Mouse (Mus musculus) midbrain, embryonic 10.5 days (tissue): ENCODE measurements around the gene Gm49395. TPM values are rescaled to one million over a fixed set of nuclear protein-coding genes. Genes with fewer than 3 reads are reported as not detected.

ENCODE experiments used
- DNase-seq: peaks from one replicate; pipeline ENCODE4 v3.0.0-alpha.2; 2017; ENCODE audit warnings: low spot score
- H3K27ac ChIP-seq: fragments of 300-500 bp; sonication (generic); replicated peaks from 2 replicates; pipeline ENCODE4 v1.5.1; 2016; ENCODE audit warnings: mild to moderate bottlenecking
- H3K27me3 ChIP-seq: fragments of 300-500 bp; sonication (generic); 2 replicates; pipeline ENCODE4 v1.6.1; 2016; ENCODE audit warnings: low read depth, mild to moderate bottlenecking; ENCODE audit not compliant: poor library complexity, severe bottlenecking
- H3K36me3 ChIP-seq: fragments of 300-500 bp; sonication (generic); 2 replicates; pipeline ENCODE4 v1.6.1; 2016; ENCODE audit warnings: mild to moderate bottlenecking, moderate library complexity
- H3K4me1 ChIP-seq: fragments of 300-500 bp; sonication (generic); 2 replicates; pipeline ENCODE4 v1.6.1; 2016
- H3K4me3 ChIP-seq: fragments of 300-500 bp; sonication (generic); 2 replicates; pipeline ENCODE4 v1.5.1; 2016; ENCODE audit warnings: mild to moderate bottlenecking, moderate library complexity
- H3K9me3 ChIP-seq: fragments of 300-500 bp; sonication (generic); replicated peaks from 2 replicates; pipeline ENCODE4 v1.6.1; 2016; ENCODE audit warnings: mild to moderate bottlenecking
- WGBS: fragments of 180-500 bp; shearing (Covaris S2); methylation state at CpG from one replicate; pipeline ENCODE4 v1.1.7; 2016; 5-methylcytosine and 5-hydroxymethylcytosine counted together
- polyA plus RNA-seq: library from polyadenylated mRNA; unstranded; fragments of >200 nt; fragmentation: Nextera tagmentation; extraction: Ambion mirVana; gene quantifications from 2 replicates; pipeline ENCODE4 v1.2.1, GENCODE M21; 2016

Gene Gm49395
- polyA plus RNA-seq, 1 experiment from 2014 or later: 2.2 TPM

- peaks cover 12% of the 10 kb centered on the region for H3K4me1 ChIP-seq
- 91% methylated on average over 2 of the region's 2 CpGs for WGBS
- no peak for DNase-seq
Observed at GRCm38 (mm10) chr13:115095392-115095791, 6.3 kb downstream of the Gm49395 start.

GRCm38 (mm10) chr13:115091511-115091910, 10.2 kb downstream of the Gm49395 start:
- WGBS: 72% methylated on average over 3 of the region's 3 CpGs

More at GRCm38 (mm10) chr13:115095392-115095791, 6.3 kb downstream of the Gm49395 start:
- Histone ChIP-seq H3K4me3 (no peak overlapping the region), H3K27me3 (peaks cover 18% of the 10 kb centered on the region), H3K9me3 (no peaks in the 10 kb centered on the region), H3K36me3 (no peaks in the 10 kb centered on the region), H3K27ac (no peak overlapping the region)

GRCm38 (mm10) chr13:115090977-115091445, 10.7 kb downstream of the Gm49395 start:
- WGBS: 52% methylated on average over 9 of the region's 9 CpGs
- H3K36me3 ChIP-seq: peaks cover 31% of the 10 kb centered on the region
- peak; percentile 26 for DNase-seq
- peak overlapping the region; percentile 80 for H3K4me3 ChIP-seq
- H3K4me1 ChIP-seq: peaks cover 25% of the 10 kb centered on the region
- H3K27me3 ChIP-seq: no peaks in the 10 kb centered on the region
- H3K9me3 ChIP-seq: peaks cover 2% of the 10 kb centered on the region; the same call in 1 of the 2 replicates
- H3K27ac ChIP-seq: peak overlapping the region; percentile 93

More at GRCm38 (mm10) chr13:115091511-115091910, 10.2 kb downstream of the Gm49395 start:
- no peak for DNase-seq
- Histone ChIP-seq H3K4me3 (no peak overlapping the region), H3K36me3 (peaks cover 26% of the 10 kb centered on the region), H3K27me3 (no peaks in the 10 kb centered on the region), H3K9me3 (peaks cover 2% of the 10 kb centered on the region; the same call in 1 of the 2 replicates), H3K27ac (no peak overlapping the region), H3K4me1 (peaks cover 25% of the 10 kb centered on the region)

- H3K27me3 ChIP-seq: no peaks in the 10 kb centered on the region
- WGBS: under 1% methylated on average over 60 of the region's 60 CpGs
- DNase-seq: peak; percentile 91
- H3K27ac ChIP-seq: peak within 1 kb of the TSS; percentile 93
- peaks cover 2% of the 10 kb centered on the region; the same call in 1 of the 2 replicates for H3K9me3 ChIP-seq
- H3K4me1 ChIP-seq: peaks cover 25% of the 10 kb centered on the region
- peak within 1 kb of the TSS; percentile 80 for H3K4me3 ChIP-seq
- H3K36me3 ChIP-seq: peaks cover 38% of the 10 kb centered on the region
Observed at GRCm38 (mm10) chr13:115090069-115090976, 11.4 kb downstream of the Gm49395 start, which contains the start of gene Pelo. TSS of gene Pelo (minus strand) at chr13:115090186.

GRCm38 (mm10) chr13:115089395-115090025, 12.2 kb downstream of the Gm49395 start:
- WGBS: 12% methylated on average over 33 of the region's 35 CpGs
- peak overlapping the region; percentile 93 for H3K27ac ChIP-seq

GRCm38 (mm10) chr13:115089020-115089394, 12.7 kb downstream of the Gm49395 start:
- Histone ChIP-seq H3K4me3 (peak overlapping the region; percentile 80), H3K27ac (peak overlapping the region; percentile 93), H3K27me3 (no peaks in the 10 kb centered on the region), H3K9me3 (peaks cover 2% of the 10 kb centered on the region; the same call in 1 of the 2 replicates), H3K36me3 (peaks cover 38% of the 10 kb centered on the region), H3K4me1 (peaks cover 25% of the 10 kb centered on the region)
- no peak for DNase-seq
- 70% methylated on average over 11 of the region's 11 CpGs for WGBS

More at GRCm38 (mm10) chr13:115089395-115090025, 12.2 kb downstream of the Gm49395 start:
- H3K4me3 ChIP-seq: peak overlapping the region; percentile 80
- DNase-seq: peak; percentile 44
- H3K27me3 ChIP-seq: no peaks in the 10 kb centered on the region
- peaks cover 2% of the 10 kb centered on the region; the same call in 1 of the 2 replicates for H3K9me3 ChIP-seq
- peaks cover 25% of the 10 kb centered on the region for H3K4me1 ChIP-seq
- H3K36me3 ChIP-seq: peaks cover 38% of the 10 kb centered on the region

- no peak for DNase-seq
- H3K4me3 ChIP-seq: no peak overlapping the region
- no peaks in the 10 kb centered on the region for H3K27me3 ChIP-seq
- 92% methylated on average over 6 of the region's 6 CpGs for WGBS
- H3K4me1 ChIP-seq: peaks cover 23% of the 10 kb centered on the region
- H3K36me3 ChIP-seq: peaks cover 38% of the 10 kb centered on the region
- H3K9me3 ChIP-seq: peaks cover 2% of the 10 kb centered on the region; the same call in 1 of the 2 replicates
- H3K27ac ChIP-seq: no peak overlapping the region
Observed at GRCm38 (mm10) chr13:115085974-115086373, 15.7 kb downstream of the Gm49395 start.

GRCm38 (mm10) chr13:115082339-115082738, 19.4 kb downstream of the Gm49395 start:
- Histone ChIP-seq H3K27ac (no peak overlapping the region), H3K4me3 (no peak overlapping the region), H3K9me3 (no peaks in the 10 kb centered on the region; the same call in 1 of the 2 replicates), H3K4me1 (no peaks in the 10 kb centered on the region), H3K36me3 (peaks cover 21% of the 10 kb centered on the region), H3K27me3 (no peaks in the 10 kb centered on the region)
- WGBS: 93% methylated on average over 7 of the region's 7 CpGs
- no peak for DNase-seq

GRCm38 (mm10) chr13:115079996-115080585, 21.6 kb downstream of the Gm49395 start:
- WGBS: 91% methylated on average over 3 of the region's 3 CpGs
- Histone ChIP-seq H3K27me3 (no peaks in the 10 kb centered on the region), H3K36me3 (no peaks in the 10 kb centered on the region), H3K9me3 (no peaks in the 10 kb centered on the region), H3K4me1 (no peaks in the 10 kb centered on the region), H3K4me3 (no peak overlapping the region), H3K27ac (no peak overlapping the region)
- no peak for DNase-seq

- no peaks in the 10 kb centered on the region for H3K36me3 ChIP-seq
- WGBS: 88% methylated on average over 6 of the region's 6 CpGs
- DNase-seq: no peak
- no peaks in the 10 kb centered on the region for H3K9me3 ChIP-seq
- no peak overlapping the region for H3K4me3 ChIP-seq
- no peaks in the 10 kb centered on the region for H3K4me1 ChIP-seq
- H3K27ac ChIP-seq: no peak overlapping the region
- no peaks in the 10 kb centered on the region for H3K27me3 ChIP-seq
Observed at GRCm38 (mm10) chr13:115078997-115079685, 22.6 kb downstream of the Gm49395 start.

- WGBS: 86% methylated on average over 9 of the region's 9 CpGs
- Histone ChIP-seq H3K9me3 (no peaks in the 10 kb centered on the region), H3K4me1 (no peaks in the 10 kb centered on the region), H3K36me3 (no peaks in the 10 kb centered on the region), H3K4me3 (no peak overlapping the region), H3K27me3 (no peaks in the 10 kb centered on the region), H3K27ac (no peak overlapping the region)
- no peak for DNase-seq
Observed at GRCm38 (mm10) chr13:115077346-115078134, 24.2 kb downstream of the Gm49395 start.
